In the genomic region with DNA sequence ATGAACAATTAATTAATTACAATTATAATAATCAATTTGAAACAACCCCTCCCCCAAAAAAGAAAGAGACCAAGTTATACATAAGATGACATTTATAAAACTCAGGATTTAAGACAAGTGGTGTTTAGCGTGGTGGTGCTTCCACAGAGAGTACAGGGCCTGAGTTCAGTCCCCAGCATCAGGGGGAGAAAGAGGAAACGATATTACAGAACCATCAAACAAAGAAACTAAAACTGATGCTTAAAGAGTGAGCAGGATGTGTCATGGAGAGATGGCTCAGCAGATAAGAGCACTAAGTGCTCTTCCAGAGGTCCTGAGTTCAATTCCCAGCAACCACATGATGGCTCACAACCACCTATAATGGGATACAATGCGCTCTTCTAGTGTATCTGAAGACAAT, we compare ENCODE assay signal across 10 mouse cellular contexts.
"Had no signal": no experiment of that assay in that cellular context is flagged by ENCODE, and none has a peak within 500 bp of the region (broad histone marks: within the 10 kb centered on the region; RNA-seq: fewer than 3 reads in every experiment).

No protein-coding gene starts in this region.

- H3K9ac ChIP-seq: liver, embryonic 13.5 days; midbrain, embryonic 12.5 days; midbrain, embryonic 15.5 days; neural tube, embryonic 12.5 days; neural tube, embryonic 15.5 days had no signal

- H3K9me3 ChIP-seq: liver, embryonic 13.5 days; midbrain, embryonic 12.5 days; midbrain, embryonic 15.5 days; neural tube, embryonic 12.5 days; neural tube, embryonic 15.5 days had no signal

- H3K4me1 ChIP-seq: liver, embryonic 13.5 days; midbrain, embryonic 15.5 days; neural tube, embryonic 12.5 days had no signal

- H3K4me3 ChIP-seq: layer of hippocampus, adult 2 months; liver, embryonic 13.5 days; midbrain, embryonic 12.5 days; midbrain, embryonic 15.5 days; neural tube, embryonic 12.5 days; neural tube, embryonic 15.5 days had no signal

- H3K27ac ChIP-seq: liver, embryonic 13.5 days; neural tube, embryonic 12.5 days had no signal

- H3K27me3 ChIP-seq: liver, embryonic 13.5 days; midbrain, embryonic 12.5 days; midbrain, embryonic 15.5 days; neural tube, embryonic 12.5 days; neural tube, embryonic 15.5 days had no signal

- DNase-seq: liver, embryonic 13.5 days; right cerebral cortex, postnatal 4 days; thymus, adult 2 months; thymus, postnatal 14 days; thymus, postnatal 4 days had no signal

- H3K4me2 ChIP-seq: liver, embryonic 13.5 days; midbrain, embryonic 12.5 days; midbrain, embryonic 15.5 days; neural tube, embryonic 12.5 days; neural tube, embryonic 15.5 days had no signal

- H3K36me3 ChIP-seq: liver, embryonic 13.5 days; midbrain, embryonic 12.5 days; midbrain, embryonic 15.5 days; neural tube, embryonic 12.5 days; neural tube, embryonic 15.5 days had no signal
